Mouse (Mus musculus): ENCODE measurements around the gene 1700012A03Rik.

Gene 1700012A03Rik

GRCm38 (mm10) chr6:32093312-32093711 lies 43.3 kb downstream of the 1700012A03Rik start:
- no peak for DNase-seq (ENCODE audit: low spot score in 2 of 2)

GRCm38 (mm10) chr6:32105547-32106275 lies 55.7 kb downstream of the 1700012A03Rik start:
- no peak for DNase-seq (ENCODE audit: low spot score in 2 of 2)

Data from right cerebral cortex, postnatal 10 days (tissue).